Mouse (Mus musculus) neural tube, embryonic 12.5 days (tissue): ENCODE measurements around the gene Plekhh1. TPM values are rescaled to one million over a fixed set of nuclear protein-coding genes. Genes with fewer than 3 reads are reported as not detected.

Experiments used
- ATAC-seq: fragments of 200-750 bp; cut with Nextera tagmentation; 2 replicates; pipeline ENCODE4 v1.8.0; 2017; ENCODE audit warnings: low read depth, mild to moderate bottlenecking, moderate TSS enrichment, moderate library complexity; ENCODE audit not compliant: low FRiP score
- H3K27ac ChIP-seq: fragments of 300-500 bp; sonication (generic); 2 replicates; pipeline ENCODE4 v1.5.1; 2016
- H3K27me3 ChIP-seq: fragments of 300-500 bp; sonication (generic); replicated peaks from 2 replicates; pipeline ENCODE4 v1.6.1; 2016; ENCODE audit warnings: mild to moderate bottlenecking
- H3K36me3 ChIP-seq: fragments of 300-500 bp; sonication (generic); 2 replicates; pipeline ENCODE4 v1.6.1; 2016; ENCODE audit warnings: mild to moderate bottlenecking
- H3K4me1 ChIP-seq: fragments of 300-500 bp; sonication (generic); 2 replicates; pipeline ENCODE4 v1.6.1; 2016
- H3K4me2 ChIP-seq: fragments of 300-500 bp; sonication (generic); replicated peaks from 2 replicates; pipeline ENCODE4 v1.6.1; 2016; ENCODE audit warnings: mild to moderate bottlenecking
- H3K4me3 ChIP-seq: fragments of 300-500 bp; sonication (generic); 2 replicates; pipeline ENCODE4 v1.5.1; 2016
- H3K9ac ChIP-seq: fragments of 300-500 bp; sonication (generic); 2 replicates; pipeline ENCODE4 v1.6.1; 2016; ENCODE audit warnings: mild to moderate bottlenecking
- H3K9me3 ChIP-seq: fragments of 300-500 bp; sonication (generic); 2 replicates; pipeline ENCODE4 v1.6.1; 2016; ENCODE audit warnings: mild to moderate bottlenecking
- WGBS: fragments of 180-500 bp; shearing (Covaris S2); methylation state at CpG from one replicate; pipeline ENCODE4 v1.1.7; 2016; 5-methylcytosine and 5-hydroxymethylcytosine counted together
- polyA plus RNA-seq: library from polyadenylated mRNA; unstranded; fragments of >200 nt; fragmentation: Nextera tagmentation; extraction: Ambion mirVana; gene quantifications from 2 replicates; pipeline ENCODE4 v1.2.1, GENCODE M21; 2016

Gene Plekhh1
- polyA plus RNA-seq, 1 experiment from 2014 or later = 6.7 TPM

DNA sequence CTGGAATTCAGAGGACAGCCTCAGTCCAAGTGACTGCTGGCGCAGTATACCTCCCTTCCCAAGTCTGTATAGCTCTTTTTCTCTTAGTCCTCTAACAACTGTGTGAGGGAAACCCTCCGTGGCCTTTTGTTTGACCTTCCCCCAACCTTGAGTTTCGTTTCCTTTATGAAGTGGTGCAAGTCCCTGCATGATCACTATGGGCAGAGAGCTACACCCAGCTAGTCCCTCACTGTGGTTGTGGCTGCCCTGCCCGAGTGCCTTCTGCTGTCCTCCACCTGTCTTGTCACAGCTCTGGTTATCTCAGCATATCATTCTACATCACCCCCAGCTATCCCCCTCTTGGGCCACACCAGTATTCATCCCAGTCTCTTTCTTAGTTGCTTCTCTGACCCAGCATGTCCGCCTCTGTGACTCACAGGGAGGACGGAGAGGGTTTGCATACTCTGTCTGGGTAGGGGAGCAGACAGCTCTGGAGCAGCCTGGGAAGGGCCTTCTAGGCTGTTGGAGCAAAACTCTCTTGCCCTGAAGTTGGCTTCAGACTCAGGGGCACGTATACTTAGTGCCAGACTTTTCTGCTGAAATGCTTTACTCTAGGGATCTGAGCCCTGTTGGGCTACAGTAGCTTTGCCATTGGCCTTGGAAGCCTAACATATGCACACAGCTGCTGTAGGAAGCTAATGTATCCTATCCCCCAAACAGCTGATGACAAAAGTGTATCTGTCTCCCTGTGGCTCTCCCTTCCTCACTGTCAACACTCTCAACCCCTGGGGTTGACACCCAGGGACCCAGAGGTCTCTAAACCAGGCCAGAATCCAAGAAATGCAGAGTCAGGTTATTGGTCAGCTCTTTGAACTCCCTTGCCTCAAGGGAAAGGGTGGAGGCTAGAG, 32.0 kb downstream of the Plekhh1 start:
- WGBS = 84% methylated on average over 7 of the region's 7 CpGs
- no peak overlapping the region for H3K9ac ChIP-seq
- no peaks in the 10 kb centered on the region for H3K9me3 ChIP-seq
- H3K4me1 ChIP-seq = no peaks in the 10 kb centered on the region
- H3K27ac ChIP-seq = no peak overlapping the region
- ATAC-seq = no peak
- H3K4me2 ChIP-seq = no peak overlapping the region
- H3K4me3 ChIP-seq = no peak overlapping the region
- H3K36me3 ChIP-seq = peaks cover 22% of the 10 kb centered on the region; the same call in 1 of the 2 replicates
- H3K27me3 ChIP-seq = no peaks in the 10 kb centered on the region

- no peaks in the 10 kb centered on the region for H3K4me1 ChIP-seq
- no peak overlapping the region for H3K27ac ChIP-seq
- no peak overlapping the region for H3K4me3 ChIP-seq
- no peak overlapping the region for H3K9ac ChIP-seq
- H3K36me3 ChIP-seq = peaks cover 44% of the 10 kb centered on the region
- 90% methylated on average over 13 of the region's 13 CpGs for WGBS
- no peak overlapping the region for H3K4me2 ChIP-seq
- no peaks in the 10 kb centered on the region for H3K27me3 ChIP-seq
- ATAC-seq = no peak
- no peaks in the 10 kb centered on the region for H3K9me3 ChIP-seq
Observed at GRCm38 (mm10) chr12:79064451-79064850, 35.5 kb downstream of the Plekhh1 start.

DNA sequence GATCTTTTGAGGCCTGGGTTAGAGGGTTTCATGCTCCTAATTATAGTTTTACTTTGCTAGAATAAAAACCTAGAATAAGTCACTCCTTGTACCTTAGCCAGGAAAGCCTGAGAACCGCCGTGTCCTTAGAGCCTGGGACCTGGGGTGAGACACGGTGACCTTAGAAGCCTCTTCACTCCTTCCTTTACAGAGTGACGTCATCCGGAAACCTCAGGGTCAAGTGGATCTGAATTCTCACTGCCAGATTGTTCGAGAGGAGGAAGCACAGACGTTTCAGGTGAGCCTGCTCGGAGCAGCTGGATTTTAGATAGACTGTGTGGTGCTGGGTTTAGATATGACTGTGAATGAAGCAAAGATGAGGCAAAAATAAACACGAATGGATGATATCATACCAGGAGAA, 37.5 kb downstream of the Plekhh1 start:
- H3K4me2 ChIP-seq = no peak overlapping the region
- H3K9me3 ChIP-seq = no peaks in the 10 kb centered on the region
- peaks cover 55% of the 10 kb centered on the region for H3K36me3 ChIP-seq
- no peak overlapping the region for H3K27ac ChIP-seq
- no peak overlapping the region for H3K4me3 ChIP-seq
- no peaks in the 10 kb centered on the region for H3K27me3 ChIP-seq
- no peak for ATAC-seq
- H3K4me1 ChIP-seq = no peaks in the 10 kb centered on the region
- H3K9ac ChIP-seq = no peak overlapping the region
- 90% methylated on average over 9 of the region's 9 CpGs for WGBS

DNA sequence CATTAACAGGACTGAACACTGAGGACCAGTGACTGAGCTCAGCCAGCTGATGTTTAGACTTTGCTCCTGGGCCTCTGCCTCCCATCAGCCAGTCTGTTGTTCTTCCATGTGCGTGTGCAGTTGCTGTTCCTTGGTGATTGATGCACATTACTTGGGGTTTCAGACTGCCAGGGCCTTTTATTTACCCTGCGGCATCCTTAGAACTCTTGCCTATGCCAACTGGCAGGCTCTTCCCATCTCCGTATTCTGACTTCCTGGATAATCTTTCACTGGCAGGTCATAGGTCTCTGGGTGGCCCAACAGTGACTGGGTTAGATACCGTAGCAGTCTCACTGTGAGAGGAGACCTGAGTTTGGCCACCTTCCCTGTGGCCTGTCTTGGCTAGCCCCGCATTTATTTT, 38.6 kb downstream of the Plekhh1 start:
- ATAC-seq = no peak
- WGBS = 91% methylated on average over 5 of the region's 5 CpGs
- Histone ChIP-seq H3K27ac (no peak overlapping the region), H3K27me3 (no peaks in the 10 kb centered on the region), H3K9ac (no peak overlapping the region), H3K4me1 (no peaks in the 10 kb centered on the region), H3K9me3 (no peaks in the 10 kb centered on the region), H3K36me3 (peaks cover 56% of the 10 kb centered on the region), H3K4me2 (no peak overlapping the region), H3K4me3 (no peak overlapping the region)

GRCm38 (mm10) chr12:79068306-79068705, 39.3 kb downstream of the Plekhh1 start:
- Histone ChIP-seq H3K27ac (no peak overlapping the region), H3K4me2 (no peak overlapping the region), H3K9ac (no peak overlapping the region), H3K36me3 (peaks cover 64% of the 10 kb centered on the region), H3K9me3 (no peaks in the 10 kb centered on the region), H3K4me3 (no peak overlapping the region), H3K4me1 (no peaks in the 10 kb centered on the region), H3K27me3 (no peaks in the 10 kb centered on the region)
- ATAC-seq = no peak
- WGBS = 88% methylated on average over 11 of the region's 11 CpGs

- Histone ChIP-seq H3K27me3 (no peaks in the 10 kb centered on the region), H3K4me3 (no peak overlapping the region), H3K4me2 (no peak overlapping the region), H3K9me3 (no peaks in the 10 kb centered on the region), H3K9ac (no peak overlapping the region), H3K36me3 (peaks cover 65% of the 10 kb centered on the region), H3K27ac (no peak overlapping the region), H3K4me1 (no peaks in the 10 kb centered on the region)
- 92% methylated on average over 6 of the region's 6 CpGs for WGBS
- no peak for ATAC-seq
Observed at GRCm38 (mm10) chr12:79069187-79069608, 40.2 kb downstream of the Plekhh1 start.

DNA sequence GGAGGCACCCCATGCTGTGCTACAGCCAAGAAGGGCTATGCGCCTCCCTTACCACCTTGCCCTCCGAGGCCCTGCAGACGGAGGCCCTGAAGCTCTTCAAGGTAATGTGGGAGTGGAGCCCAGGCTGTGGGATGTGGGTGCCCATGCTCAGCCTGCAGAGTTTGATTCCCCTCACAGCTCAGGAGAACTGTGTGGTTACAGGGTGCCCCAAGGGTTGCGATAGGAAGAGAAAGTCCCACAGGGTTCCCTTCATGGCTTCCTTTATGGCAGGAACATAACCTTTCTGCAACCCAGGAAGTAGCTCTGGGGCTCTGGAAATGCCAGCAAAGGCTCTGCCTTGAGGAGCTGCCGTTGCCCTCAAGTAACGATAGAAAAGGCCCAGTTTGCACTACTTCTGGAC, 41.0 kb downstream of the Plekhh1 start:
- peaks cover 64% of the 10 kb centered on the region for H3K36me3 ChIP-seq
- H3K9me3 ChIP-seq = no peaks in the 10 kb centered on the region
- ATAC-seq = no peak
- no peak overlapping the region for H3K9ac ChIP-seq
- no peak overlapping the region for H3K4me3 ChIP-seq
- no peak overlapping the region for H3K4me2 ChIP-seq
- 83% methylated on average over 6 of the region's 6 CpGs for WGBS
- H3K27me3 ChIP-seq = no peaks in the 10 kb centered on the region
- no peaks in the 10 kb centered on the region for H3K4me1 ChIP-seq
- no peak overlapping the region for H3K27ac ChIP-seq

- WGBS = 88% methylated on average over 9 of the region's 9 CpGs
- no peak overlapping the region for H3K9ac ChIP-seq
- no peak overlapping the region for H3K27ac ChIP-seq
- no peak overlapping the region for H3K4me3 ChIP-seq
- no peaks in the 10 kb centered on the region for H3K9me3 ChIP-seq
- no peak for ATAC-seq
- H3K4me1 ChIP-seq = no peaks in the 10 kb centered on the region
- H3K36me3 ChIP-seq = peaks cover 73% of the 10 kb centered on the region
- no peak overlapping the region for H3K4me2 ChIP-seq
- H3K27me3 ChIP-seq = no peaks in the 10 kb centered on the region
Observed at GRCm38 (mm10) chr12:79070736-79071333, 41.9 kb downstream of the Plekhh1 start.

DNA sequence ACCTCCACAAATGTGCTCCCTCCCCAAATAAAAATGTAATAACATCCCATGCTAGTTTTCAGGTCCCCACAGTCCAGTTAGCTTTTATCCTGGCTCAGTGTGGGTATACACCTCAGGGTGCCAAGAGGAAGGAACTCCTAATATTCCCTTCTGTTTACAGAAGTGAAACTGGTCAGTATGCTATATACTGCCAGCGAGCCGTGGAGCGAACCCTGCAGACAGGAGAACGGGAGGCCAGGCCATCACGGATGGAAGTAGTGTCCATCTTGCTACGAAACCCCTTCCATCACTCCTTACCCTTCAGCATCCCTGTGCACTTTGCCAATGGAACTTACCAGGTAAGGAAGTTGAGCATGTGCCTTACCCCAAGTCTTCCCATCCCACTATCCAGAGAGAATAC, 43.6 kb downstream of the Plekhh1 start:
- Histone ChIP-seq H3K9ac (no peak overlapping the region), H3K4me1 (no peaks in the 10 kb centered on the region), H3K4me3 (no peak overlapping the region), H3K36me3 (peaks cover 83% of the 10 kb centered on the region), H3K9me3 (no peaks in the 10 kb centered on the region), H3K4me2 (no peak overlapping the region), H3K27ac (no peak overlapping the region), H3K27me3 (no peaks in the 10 kb centered on the region)
- no peak for ATAC-seq
- WGBS = 93% methylated on average over 6 of the region's 6 CpGs

GRCm38 (mm10) chr12:79073362-79073761, 44.4 kb downstream of the Plekhh1 start:
- H3K4me2 ChIP-seq = no peak overlapping the region
- no peaks in the 10 kb centered on the region for H3K4me1 ChIP-seq
- H3K9ac ChIP-seq = no peak overlapping the region
- H3K27ac ChIP-seq = no peak overlapping the region
- H3K9me3 ChIP-seq = no peaks in the 10 kb centered on the region
- H3K4me3 ChIP-seq = no peak overlapping the region
- ATAC-seq = no peak
- 92% methylated on average over 6 of the region's 6 CpGs for WGBS
- H3K36me3 ChIP-seq = peaks cover 83% of the 10 kb centered on the region
- H3K27me3 ChIP-seq = no peaks in the 10 kb centered on the region

- Histone ChIP-seq H3K4me2 (peak within 1 kb of the TSS; percentile 68), H3K4me3 (peak within 1 kb of the TSS; percentile 94), H3K27ac (no peak within 1 kb of the TSS), H3K4me1 (no peaks in the 10 kb centered on the region; the same call in 1 of the 2 replicates), H3K27me3 (no peaks in the 10 kb centered on the region), H3K36me3 (peaks cover 13% of the 10 kb centered on the region; the same call in 1 of the 2 replicates), H3K9me3 (no peaks in the 10 kb centered on the region), H3K9ac (peak within 1 kb of the TSS; percentile 91)
- peak; percentile 96 for ATAC-seq
- WGBS = under 1% methylated on average over 53 of the region's 53 CpGs
Observed at GRCm38 (mm10) chr12:79089182-79089812, 60.3 kb downstream of the Plekhh1 start, which contains the start of gene Pigh. Gene Pigh, minus strand, starts transcription at chr12:79089651.

DNA sequence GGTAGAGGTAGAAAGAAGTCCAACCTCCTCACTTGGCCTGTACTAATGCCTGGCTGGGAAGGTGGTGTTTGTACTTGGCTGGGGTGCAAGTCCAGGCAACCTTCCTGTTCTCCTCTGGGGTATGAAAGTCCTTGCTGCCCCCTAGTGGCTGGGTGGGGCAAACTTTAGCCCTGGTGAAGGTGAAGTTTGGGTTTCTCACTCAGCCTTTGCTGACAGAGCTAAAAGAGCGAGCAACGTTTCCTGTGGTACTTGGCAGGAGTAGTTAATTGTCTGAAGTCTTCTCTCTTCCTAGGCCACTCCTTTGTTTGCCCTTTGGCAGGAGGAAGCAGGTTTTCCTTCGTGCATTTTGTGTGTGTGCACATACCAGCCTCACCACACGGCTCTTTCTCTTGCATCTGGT, 63.6 kb downstream of the Plekhh1 start:
- H3K27me3 ChIP-seq = no peaks in the 10 kb centered on the region
- ATAC-seq = no peak

More for the DNA sequence above, 63.6 kb downstream of the Plekhh1 start:
- Histone ChIP-seq H3K9me3 (no peaks in the 10 kb centered on the region), H3K36me3 (no peaks in the 10 kb centered on the region), H3K9ac (no peak overlapping the region), H3K4me1 (no peaks in the 10 kb centered on the region; the same call in 1 of the 2 replicates), H3K27ac (no peak overlapping the region), H3K4me2 (no peak overlapping the region), H3K4me3 (no peak overlapping the region)
- WGBS = 55% methylated on average over 4 of the region's 4 CpGs
